Mouse (Mus musculus): ENCODE measurements around the gene Ttll11.

DNA sequence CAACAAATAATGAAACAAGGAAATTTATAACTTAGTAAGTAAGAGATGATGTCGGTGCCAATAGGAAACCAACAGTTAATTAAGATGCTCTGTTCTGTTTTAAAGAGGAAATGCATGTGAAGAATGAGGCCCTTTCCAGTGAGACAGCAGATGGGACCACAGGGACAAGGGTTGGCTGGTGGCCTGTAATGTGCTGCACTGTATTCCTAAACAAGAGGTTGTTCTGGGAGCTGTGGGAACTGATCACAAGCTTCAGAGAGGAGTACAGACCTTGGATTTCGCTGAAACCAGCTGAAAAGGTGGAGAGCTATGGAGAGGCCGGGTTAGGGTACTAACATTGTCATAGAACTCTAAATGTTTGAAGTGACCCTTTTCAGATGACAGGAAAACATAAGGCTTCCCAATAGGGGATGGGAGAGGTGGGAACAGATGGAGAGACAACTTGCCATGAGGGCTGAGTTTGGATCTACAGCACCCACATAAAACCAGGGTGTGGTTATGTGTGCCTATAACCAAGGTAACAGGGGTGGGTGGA is 18.1 kb downstream of the Ttll11 start:
- TF ChIP-seq EP300 (IDR thresholded peaks at IDR 0.05; ENCODE audit: low read depth) (no peak), CTCF (IDR thresholded peaks at IDR 0.05; ENCODE audit: low read depth) (no peak)
